Mouse (Mus musculus): ENCODE data around the gene Dcaf6.

Gene Dcaf6

GRCm38 (mm10) chr1:165320141-165320934 lies 139.9 kb downstream of the Dcaf6 start:
- DNase-seq, result peak; percentile 79 to 89

- no peak for DNase-seq
These were observed 143.9 kb downstream of the Dcaf6 start for GRCm38 (mm10) chr1:165316361-165316760.

GRCm38 (mm10) chr1:165308180-165308579 lies 152.1 kb downstream of the Dcaf6 start:
- DNase-seq, result no peak

- no peak for DNase-seq
These were observed 155.9 kb downstream of the Dcaf6 start for GRCm38 (mm10) chr1:165304341-165304740.

GRCm38 (mm10) chr1:165303209-165303608 lies 157.1 kb downstream of the Dcaf6 start:
- no peak for DNase-seq

GRCm38 (mm10) chr1:165302455-165303208 lies 157.6 kb downstream of the Dcaf6 start:
- peak; percentile 27 to 30 for DNase-seq

GRCm38 (mm10) chr1:165301567-165301966 lies 158.7 kb downstream of the Dcaf6 start:
- DNase-seq, result no peak

GRCm38 (mm10) chr1:165301108-165301507 lies 159.2 kb downstream of the Dcaf6 start:
- no peak for DNase-seq

- no peak for DNase-seq
These were observed 164.8 kb downstream of the Dcaf6 start, which contains the start of gene Gpr161 for GRCm38 (mm10) chr1:165295489-165295888. TSS of gene Gpr161 (plus strand) at chr1:165295789.

- DNase-seq, result no peak
These were observed 168.7 kb downstream of the Dcaf6 start for GRCm38 (mm10) chr1:165291606-165292005.

- DNase-seq, result peak; percentile 12 to 27
These were observed 170.4 kb downstream of the Dcaf6 start for GRCm38 (mm10) chr1:165289831-165290230.

GRCm38 (mm10) chr1:165288165-165288564 lies 172.1 kb downstream of the Dcaf6 start:
- DNase-seq, result no peak

- no peak for DNase-seq
These were observed 176.2 kb downstream of the Dcaf6 start for GRCm38 (mm10) chr1:165284096-165284495.

- DNase-seq, result no peak
These were observed 177.3 kb downstream of the Dcaf6 start for GRCm38 (mm10) chr1:165282967-165283345.

GRCm38 (mm10) chr1:165282222-165282966 lies 177.9 kb downstream of the Dcaf6 start:
- peak; percentile 14 to 39 for DNase-seq

GRCm38 (mm10) chr1:165281351-165282221 lies 178.7 kb downstream of the Dcaf6 start:
- DNase-seq, result peak; percentile 39 to 43

GRCm38 (mm10) chr1:165280741-165281140 lies 179.5 kb downstream of the Dcaf6 start:
- no peak for DNase-seq

All from cerebellum, postnatal 14 days (tissue).